Mouse (Mus musculus) liver, adult 2 months (tissue): ENCODE measurements at regions not wholly inside any gene's neighbourhood (a gene's known extent, or its start where the extent isn't known, plus 50 kb on each side); places are given as distances from the start of the nearest gene placed in this dataset.

Source experiments
- DNase-seq: peaks from one replicate; pipeline ENCODE4 v3.0.0-alpha.2; 2011; ENCODE audit warnings: low read depth, low spot score; ENCODE audit errors: extremely low read depth
- H3K27ac ChIP-seq: fragments of 200-500 bp; replicated peaks from 2 replicates; pipeline ENCODE4 v1.5.1; 2012; ENCODE audit warnings: low read depth, mild to moderate bottlenecking, control low read depth, inconsistent platforms, low read length; ENCODE audit not compliant: insufficient read depth
- H3K27me3 ChIP-seq: fragments of 200-500 bp; 2 replicates; pipeline ENCODE4 v1.6.1; 2012; ENCODE audit warnings: mild to moderate bottlenecking, moderate library complexity, low read length, inconsistent platforms; ENCODE audit not compliant: control insufficient read depth, insufficient read depth
- H3K36me3 ChIP-seq: fragments of 200-500 bp; 2 replicates; pipeline ENCODE4 v1.6.1; 2012; ENCODE audit warnings: low read length, inconsistent platforms; ENCODE audit not compliant: control insufficient read depth, insufficient read depth
- H3K4me1 ChIP-seq: fragments of 200-500 bp; 2 replicates; pipeline ENCODE4 v1.6.1; 2011; ENCODE audit warnings: low read length; ENCODE audit not compliant: control insufficient read depth, insufficient read depth
- H3K4me3 ChIP-seq: fragments of 200-500 bp; 2 replicates; pipeline ENCODE4 v1.5.1; 2011; ENCODE audit warnings: low read depth, mild to moderate bottlenecking, control low read depth, low read length, moderate library complexity; ENCODE audit not compliant: insufficient read depth
- H3K79me2 ChIP-seq: fragments of 200-500 bp; 2 replicates; pipeline ENCODE4 v1.6.1; 2012; ENCODE audit warnings: inconsistent platforms, mild to moderate bottlenecking, low read length, moderate library complexity; ENCODE audit not compliant: control insufficient read depth, insufficient read depth
- H3K9ac ChIP-seq: fragments of 200-500 bp; 2 replicates; pipeline ENCODE4 v1.6.1; 2012; ENCODE audit warnings: low read depth, mild to moderate bottlenecking, control low read depth, inconsistent platforms, low read length
- CTCF ChIP-seq: fragments of 200-500 bp; IDR thresholded peaks from 2 replicates; pipeline ENCODE4 v1.5.1; 2011; ENCODE audit warnings: low read depth, low read length, control low read depth
- POLR2A ChIP-seq: fragments of 200-500 bp; IDR thresholded peaks from 2 replicates; pipeline ENCODE4 v1.6.1; 2011; ENCODE audit warnings: low read length, control low read depth; ENCODE audit not compliant: insufficient read depth; ENCODE audit errors: extremely low read depth
- WGBS: fragments of 180-500 bp; shearing (Covaris S2); methylation state at CpG from one replicate; pipeline ENCODE4 v1.1.7; 2018; 5-methylcytosine and 5-hydroxymethylcytosine counted together

GRCm38 (mm10) chr13:110802841-110803240, 408.0 kb downstream of the Plk2 start:
- no peak for DNase-seq
- H3K4me1 ChIP-seq, result no peaks in the 10 kb centered on the region
- H3K36me3 ChIP-seq, result no peaks in the 10 kb centered on the region
- TF ChIP-seq POLR2A, result no peak
- TF ChIP-seq CTCF, result no peak
- H3K27me3 ChIP-seq, result no peaks in the 10 kb centered on the region
- no peaks in the 10 kb centered on the region for H3K79me2 ChIP-seq
- no peak overlapping the region for H3K4me3 ChIP-seq
- 80% methylated on average over 6 of the region's 6 CpGs for WGBS
- H3K9ac ChIP-seq, result no peak overlapping the region
- H3K27ac ChIP-seq, result no peak overlapping the region

- Histone ChIP-seq H3K4me1 (no peaks in the 10 kb centered on the region), H3K27ac (no peak overlapping the region), H3K9ac (no peak overlapping the region), H3K79me2 (no peaks in the 10 kb centered on the region), H3K4me3 (no peak overlapping the region), H3K36me3 (no peaks in the 10 kb centered on the region), H3K27me3 (no peaks in the 10 kb centered on the region)
- TF ChIP-seq POLR2A (no peak), CTCF (no peak)
- WGBS, result 46% methylated on average over 6 of the region's 6 CpGs
- no peak for DNase-seq
Measured at GRCm38 (mm10) chr13:110812401-110812800, 417.6 kb downstream of the Plk2 start.

GRCm38 (mm10) chr13:110814066-110814465, 419.2 kb downstream of the Plk2 start:
- no peak overlapping the region for H3K4me3 ChIP-seq
- H3K9ac ChIP-seq, result no peak overlapping the region
- TF ChIP-seq CTCF, result no peak
- no peak for TF ChIP-seq POLR2A
- H3K27ac ChIP-seq, result no peak overlapping the region
- WGBS, result 89% methylated on average over 1 of the region's 1 CpGs
- no peak for DNase-seq
- no peaks in the 10 kb centered on the region for H3K36me3 ChIP-seq
- no peaks in the 10 kb centered on the region for H3K4me1 ChIP-seq
- no peaks in the 10 kb centered on the region for H3K79me2 ChIP-seq
- H3K27me3 ChIP-seq, result no peaks in the 10 kb centered on the region

- H3K36me3 ChIP-seq, result no peaks in the 10 kb centered on the region
- no peak overlapping the region for H3K4me3 ChIP-seq
- H3K27ac ChIP-seq, result no peak overlapping the region
- 66% methylated on average over 2 of the region's 2 CpGs for WGBS
- H3K27me3 ChIP-seq, result no peaks in the 10 kb centered on the region
- H3K9ac ChIP-seq, result no peak overlapping the region
- TF ChIP-seq CTCF (no peak), POLR2A (no peak)
- H3K4me1 ChIP-seq, result no peaks in the 10 kb centered on the region
- DNase-seq, result no peak
- no peaks in the 10 kb centered on the region for H3K79me2 ChIP-seq
Measured at GRCm38 (mm10) chr13:110819301-110819862, 424.5 kb downstream of the Plk2 start.

- WGBS, result 87% methylated on average over 9 of the region's 9 CpGs
Measured at GRCm38 (mm10) chr13:110824878-110825277, 429.9 kb upstream of the Actbl2 start.

GRCm38 (mm10) chr13:110832442-110832841, 422.4 kb upstream of the Actbl2 start:
- no peak overlapping the region for H3K27ac ChIP-seq
- TF ChIP-seq POLR2A (no peak), CTCF (no peak)
- no peak for DNase-seq
- no peaks in the 10 kb centered on the region for H3K79me2 ChIP-seq
- no peaks in the 10 kb centered on the region for H3K4me1 ChIP-seq
- no peaks in the 10 kb centered on the region for H3K36me3 ChIP-seq
- H3K27me3 ChIP-seq, result no peaks in the 10 kb centered on the region
- WGBS, result 88% methylated on average over 5 of the region's 5 CpGs
- H3K4me3 ChIP-seq, result no peak overlapping the region
- no peak overlapping the region for H3K9ac ChIP-seq

More at GRCm38 (mm10) chr13:110824878-110825277, 429.9 kb upstream of the Actbl2 start:
- Histone ChIP-seq H3K4me1 (no peaks in the 10 kb centered on the region), H3K9ac (no peak overlapping the region), H3K27me3 (no peaks in the 10 kb centered on the region), H3K27ac (no peak overlapping the region), H3K79me2 (no peaks in the 10 kb centered on the region), H3K4me3 (no peak overlapping the region), H3K36me3 (no peaks in the 10 kb centered on the region)
- TF ChIP-seq POLR2A, result no peak
- no peak for TF ChIP-seq CTCF
- no peak for DNase-seq
